Mouse (Mus musculus) lung, adult 18-20 months (tissue): ENCODE data around the gene Dbn1.
A peak's percentile ranks its signal among the peaks of the same experiment; 100 is the strongest.

ENCODE experiments used
- DNase-seq, 2 experiments: peaks; one replicate each; pipeline ENCODE4 v3.0.0; 2022; ENCODE audit warnings: mixed read lengths in 2 of 2

Dbn1 gene

DNA sequence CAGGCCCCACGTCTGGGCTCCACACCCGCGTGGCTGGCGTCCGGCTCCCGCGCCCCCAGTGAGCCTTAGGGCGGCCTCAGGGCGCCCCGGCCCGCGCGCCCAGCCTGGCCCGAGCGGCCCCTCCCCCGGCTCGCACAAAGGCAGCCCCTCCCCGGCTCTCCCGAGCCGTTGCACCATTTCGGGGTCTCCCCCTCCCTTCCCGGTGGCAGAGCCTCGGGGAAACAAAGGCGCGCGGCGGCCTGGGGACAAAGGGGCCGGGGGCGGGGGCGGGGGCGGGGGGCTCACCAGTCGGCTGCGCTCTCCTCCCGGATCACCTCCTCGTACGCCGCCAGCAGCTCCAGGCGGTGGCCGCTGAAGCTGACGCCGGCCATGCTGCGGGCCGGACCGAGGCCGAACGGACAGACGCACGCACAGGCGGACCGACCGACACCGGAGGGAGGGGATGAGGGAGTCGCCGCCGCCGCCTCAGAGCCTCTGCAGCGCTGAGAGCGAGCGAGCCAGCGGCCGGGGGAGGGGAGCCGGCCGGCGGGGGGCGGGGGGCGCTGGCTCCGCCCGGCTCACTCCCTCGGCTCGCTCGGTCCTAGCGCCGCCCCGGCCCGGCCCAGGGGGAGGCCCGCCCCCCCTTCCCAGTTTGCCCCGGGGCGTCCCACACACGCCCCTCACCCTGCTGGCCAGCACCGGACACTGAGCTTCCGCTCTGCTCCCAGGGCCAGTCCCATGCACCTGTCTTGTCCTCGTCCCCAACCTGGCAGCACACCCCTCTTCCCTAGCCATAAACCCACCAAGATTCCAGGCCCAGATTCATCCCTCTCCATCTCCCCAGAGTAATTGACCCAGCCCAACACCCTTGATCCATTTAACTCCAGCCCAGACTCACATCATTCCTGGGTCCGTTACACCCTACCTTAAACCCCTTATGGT is at the start of gene Dbn1:
TSS of gene Dbn1 (minus strand) at position 534 of the 921 bp plus-strand sequence.
- no peak for DNase-seq

DNA sequence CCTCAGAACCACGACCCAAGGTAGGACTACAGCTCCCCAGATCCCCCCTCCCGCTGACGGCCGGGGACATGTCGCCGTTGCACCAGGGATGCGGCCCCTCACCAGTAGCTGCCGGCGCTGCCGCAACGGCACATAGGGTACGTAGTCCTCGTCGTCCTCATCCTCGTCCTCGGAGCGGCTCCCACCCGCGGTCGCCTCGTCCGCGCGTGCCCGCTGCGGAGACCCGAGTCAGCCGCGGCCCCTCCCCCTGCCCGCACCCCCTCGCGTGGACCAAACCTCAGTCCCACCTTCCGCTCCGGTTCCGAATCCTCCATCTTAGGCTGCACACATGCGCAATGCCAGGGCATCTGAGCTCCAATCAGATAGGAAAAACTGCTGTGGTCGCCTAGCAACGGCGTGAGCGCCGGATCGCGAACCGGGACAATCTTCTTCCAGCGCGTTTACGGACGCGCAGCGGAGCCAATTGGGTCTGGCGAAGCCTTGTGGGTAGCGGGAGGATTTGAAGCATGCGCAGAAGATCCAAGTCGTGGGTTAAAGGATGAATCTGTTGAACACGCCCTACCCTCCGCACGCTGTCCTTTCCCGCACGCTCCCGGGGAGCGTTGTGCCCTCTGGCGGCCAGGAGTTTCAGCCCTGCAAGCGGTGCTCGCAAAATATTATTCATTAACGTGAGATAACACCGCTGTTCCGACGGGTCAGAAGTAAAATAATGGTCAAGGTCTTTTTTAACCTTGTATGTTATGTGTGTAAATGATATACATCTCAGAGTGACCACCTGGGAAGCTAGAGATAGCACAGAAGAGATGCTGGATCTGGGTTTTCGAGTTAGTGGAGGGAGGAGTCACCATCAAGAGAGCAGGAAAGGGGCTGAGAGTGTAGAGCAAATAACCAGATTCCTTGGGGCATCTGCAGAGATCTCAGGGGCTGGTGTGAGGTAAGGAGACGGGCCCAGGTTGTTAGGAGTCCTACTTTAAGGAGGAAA is 48.6 kb upstream of the Dbn1 start, which contains the start of gene Ddx41:
TSS of gene Ddx41 (minus strand) at position 465 of the 982 bp plus-strand sequence.
- DNase-seq = peak; percentile 100

DNA sequence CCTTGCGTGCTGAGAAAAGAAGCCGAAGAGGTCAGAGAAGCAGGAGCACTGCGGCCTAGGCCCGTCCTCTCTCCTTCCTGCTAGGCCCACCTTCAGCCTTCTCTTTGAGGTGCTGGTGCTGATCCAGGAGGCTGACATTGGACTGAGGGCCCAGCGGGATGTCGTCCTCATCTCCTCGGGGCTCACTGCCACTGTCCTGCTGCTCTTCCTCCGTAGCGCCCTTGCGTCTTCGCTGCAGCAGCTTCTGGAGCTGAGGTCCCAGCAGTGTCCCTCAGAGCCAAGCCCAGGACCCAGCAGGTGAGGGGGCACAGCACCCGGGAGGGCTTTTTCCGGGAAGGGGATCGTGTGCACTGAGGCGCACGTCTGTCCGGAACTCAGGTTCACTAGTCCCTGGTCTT is 47.9 kb upstream of the Dbn1 start:
- DNase-seq = no peak

DNA sequence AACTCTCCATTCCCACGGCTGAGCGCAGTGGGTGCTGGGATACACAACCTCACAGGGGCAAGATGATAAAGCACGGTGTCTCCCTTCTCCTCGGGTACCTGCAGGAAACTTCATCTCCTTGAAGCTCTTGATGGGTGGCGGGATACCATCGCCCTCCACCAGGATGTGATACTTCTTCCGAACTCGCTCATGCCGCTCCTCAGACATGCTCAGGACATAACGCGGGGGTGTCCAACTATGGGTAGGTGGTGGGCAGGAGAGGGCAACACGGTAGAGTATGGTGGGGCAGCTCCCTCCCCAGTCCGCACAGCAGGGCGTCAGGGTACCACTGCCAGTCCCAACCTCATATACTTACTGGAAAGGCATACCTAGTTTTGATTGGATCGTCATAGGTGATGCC is 47.3 kb upstream of the Dbn1 start:
- no peak for DNase-seq

DNA sequence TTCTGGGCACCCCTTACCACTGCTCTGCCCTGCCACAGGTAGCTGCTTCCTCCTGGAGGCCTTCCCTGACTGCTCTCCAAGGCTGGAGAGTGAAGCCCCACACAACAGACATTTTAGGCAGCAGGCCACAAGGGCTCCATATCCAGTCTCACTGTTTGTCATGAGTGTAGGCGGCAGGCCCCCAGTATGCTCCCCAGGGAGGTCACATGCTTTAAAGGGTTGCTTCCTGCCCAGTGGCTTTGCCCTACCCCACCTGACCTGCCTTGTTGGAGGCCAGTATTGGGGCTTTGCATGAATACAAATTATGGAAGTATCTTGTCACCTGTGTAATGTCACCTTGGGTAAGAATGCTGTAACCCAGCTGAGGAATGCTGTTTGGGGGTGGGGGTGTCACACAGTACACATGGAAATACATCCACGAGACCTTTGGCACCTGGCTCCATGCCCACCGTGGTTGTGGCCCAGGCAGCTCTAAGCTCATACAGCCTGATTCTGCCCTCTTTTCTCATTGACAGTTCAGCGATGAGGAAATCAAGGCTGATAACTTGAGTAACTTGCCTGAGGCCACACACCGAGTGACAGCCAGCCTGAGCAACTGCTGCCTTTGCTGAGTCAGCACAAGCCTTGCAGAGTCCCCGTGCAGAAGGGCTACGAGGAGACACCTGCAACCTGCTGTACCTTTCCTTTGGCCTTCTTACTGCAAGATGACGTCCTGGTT is 41.4 kb upstream of the Dbn1 start, which contains the start of gene Dok3:
TSS of gene Dok3 (minus strand) at position 99 of the 718 bp plus-strand sequence.
- DNase-seq = peak in 1 of 2 experiments; percentile 40

DNA sequence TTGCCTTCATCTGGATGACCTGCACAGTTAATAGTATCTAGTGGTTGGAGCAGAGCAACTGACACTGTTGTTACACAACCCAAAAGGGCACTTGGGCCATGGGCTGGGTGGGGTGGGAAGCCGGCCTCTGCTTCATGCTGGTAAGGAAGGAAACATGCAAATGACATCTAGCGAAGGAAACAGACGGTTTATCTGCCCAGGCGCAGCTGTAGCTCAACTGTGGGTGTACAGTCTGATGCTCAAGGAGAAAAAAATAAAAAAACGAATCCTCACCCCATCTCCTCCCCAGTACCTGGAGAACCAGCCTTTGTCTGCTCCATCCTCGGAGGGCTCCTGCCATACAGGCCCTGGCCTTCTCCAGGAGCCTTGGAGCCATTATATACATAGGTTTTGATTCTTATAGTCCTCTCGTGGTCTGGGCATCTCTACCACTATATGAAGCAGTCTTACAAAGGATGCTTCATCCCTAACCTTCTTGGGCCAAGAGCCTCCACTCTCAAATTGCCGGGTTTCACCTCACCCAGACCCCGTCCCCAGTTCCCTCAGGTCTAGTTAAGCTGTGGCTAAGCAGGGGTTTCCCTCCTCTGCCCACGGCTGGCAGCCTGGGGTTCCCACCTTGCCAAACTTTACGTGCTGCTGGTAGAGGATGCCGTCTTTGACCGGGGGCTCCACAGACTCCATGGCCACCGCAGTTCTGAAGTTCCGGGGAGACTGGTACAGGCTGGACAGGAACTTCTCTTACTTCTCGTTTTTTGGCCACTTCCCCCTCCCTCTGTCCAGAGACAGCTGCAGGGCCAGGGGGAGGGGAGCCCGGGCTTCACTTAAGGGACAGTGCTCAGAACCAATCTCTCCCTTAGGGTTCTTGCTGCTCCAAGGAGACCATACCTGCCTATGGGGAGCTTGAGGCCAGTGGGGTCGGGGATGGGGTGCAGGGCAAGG is 40.2 kb upstream of the Dbn1 start:
- DNase-seq = peak in 1 of 2 experiments; percentile 42

DNA sequence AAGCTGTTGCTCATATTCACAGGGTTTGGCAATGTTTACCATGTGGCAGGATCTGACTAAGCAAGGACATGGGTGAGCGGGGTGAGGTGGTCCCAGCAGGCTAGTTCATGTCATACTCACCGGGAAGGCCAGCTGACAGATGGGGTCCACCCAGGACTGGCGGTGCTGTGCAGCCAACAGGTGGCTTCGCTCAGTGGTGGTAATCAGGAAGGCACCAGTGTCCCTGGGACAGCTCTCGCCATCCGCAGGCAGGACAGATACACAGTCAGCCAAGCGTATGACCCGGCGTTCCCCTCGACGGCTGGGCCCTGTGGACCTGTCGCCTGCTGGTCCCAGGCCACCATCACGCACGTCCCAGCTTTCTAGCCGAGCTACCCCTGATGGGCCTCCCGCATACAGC is 39.3 kb upstream of the Dbn1 start:
- DNase-seq = no peak

DNA sequence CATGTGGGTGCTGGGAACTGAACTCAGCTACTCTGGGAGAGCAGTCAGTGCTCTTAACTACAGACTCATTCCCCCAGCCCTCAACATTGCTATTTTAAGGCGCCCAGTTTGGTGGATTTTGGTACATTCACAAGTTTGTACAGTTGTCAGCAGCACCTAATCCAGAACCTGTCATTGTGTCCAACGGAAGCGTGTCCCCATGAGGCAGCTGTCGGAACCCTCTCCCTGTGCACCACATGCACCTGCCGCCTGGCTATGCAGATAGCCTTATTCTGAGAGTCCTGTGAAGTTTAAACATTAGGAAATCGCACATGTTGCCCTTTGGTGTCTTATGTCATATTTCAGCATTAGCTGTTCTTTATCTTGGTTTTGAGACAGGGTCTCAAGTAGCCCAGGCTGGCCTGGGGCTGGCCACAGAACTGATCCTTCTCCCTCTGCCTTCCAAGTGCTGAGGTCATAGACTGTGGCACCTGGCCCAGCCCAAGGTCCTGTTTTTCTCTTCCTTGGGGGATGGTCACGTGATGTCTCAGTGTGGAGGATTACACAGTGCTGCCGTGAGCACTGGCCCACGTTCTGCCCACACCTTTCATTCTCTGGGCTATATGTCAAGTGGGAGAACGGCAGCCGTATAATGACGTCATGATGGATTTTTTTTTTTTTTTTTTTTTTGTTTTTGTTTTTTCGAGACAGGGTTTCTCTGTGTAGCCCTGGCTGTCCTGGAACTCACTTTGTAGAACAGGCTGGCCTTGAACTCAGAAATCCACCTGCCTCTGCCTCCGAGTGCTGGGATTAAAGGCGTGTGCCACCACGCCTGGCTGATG is 38.0 kb upstream of the Dbn1 start:
- no peak for DNase-seq

DNA sequence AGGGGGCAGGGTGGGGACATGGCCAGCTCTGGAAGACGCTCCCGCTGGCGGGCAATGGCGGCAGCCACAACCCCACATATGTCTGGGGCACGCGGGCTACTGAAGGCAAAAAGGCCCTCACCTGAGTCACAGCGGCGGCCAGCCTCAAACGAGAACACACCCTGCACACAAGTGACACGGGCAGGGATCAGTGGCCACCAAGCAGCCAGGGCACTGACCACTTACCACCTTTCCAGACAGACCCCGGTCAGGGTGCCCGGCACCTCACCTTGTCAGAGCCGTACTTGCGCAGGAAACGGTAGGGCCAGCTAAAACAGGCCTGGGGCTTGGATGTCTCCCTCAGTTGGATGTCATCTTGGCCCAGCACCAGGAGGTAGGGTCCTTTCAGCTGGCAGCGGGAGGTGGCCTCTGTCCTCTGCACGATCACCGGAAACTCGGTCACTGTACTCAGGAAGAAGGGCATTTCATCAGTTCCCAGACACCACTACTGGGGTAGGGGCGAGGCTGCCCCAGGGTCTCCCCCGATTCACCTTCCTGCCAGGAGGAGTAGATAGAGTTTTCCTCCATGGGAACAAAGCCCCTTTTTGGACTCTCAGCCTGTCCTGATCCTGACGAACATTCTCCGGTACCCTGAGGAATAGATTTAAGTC is 36.2 kb upstream of the Dbn1 start:
- no peak for DNase-seq

DNA sequence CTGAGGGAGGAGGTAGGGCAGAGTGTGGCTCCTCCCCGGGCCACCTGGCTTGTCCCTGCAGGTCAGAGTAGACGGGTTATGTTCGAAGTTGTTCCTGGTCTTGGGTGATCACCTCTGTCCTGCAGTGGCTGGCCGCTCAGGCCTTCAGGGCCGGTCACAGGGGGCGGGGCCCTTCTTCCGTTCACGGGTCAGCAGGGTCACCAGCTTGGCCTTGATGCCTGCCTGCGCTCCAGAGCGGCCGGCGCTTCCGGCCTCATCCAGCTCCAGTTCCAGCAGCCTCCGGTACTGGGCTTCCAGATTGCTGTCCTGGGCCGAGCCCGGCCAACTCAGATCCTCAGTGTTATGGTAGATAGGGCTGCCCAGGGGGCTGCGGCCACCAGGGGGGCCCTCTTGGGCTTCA is 35.4 kb upstream of the Dbn1 start:
- DNase-seq = no peak

DNA sequence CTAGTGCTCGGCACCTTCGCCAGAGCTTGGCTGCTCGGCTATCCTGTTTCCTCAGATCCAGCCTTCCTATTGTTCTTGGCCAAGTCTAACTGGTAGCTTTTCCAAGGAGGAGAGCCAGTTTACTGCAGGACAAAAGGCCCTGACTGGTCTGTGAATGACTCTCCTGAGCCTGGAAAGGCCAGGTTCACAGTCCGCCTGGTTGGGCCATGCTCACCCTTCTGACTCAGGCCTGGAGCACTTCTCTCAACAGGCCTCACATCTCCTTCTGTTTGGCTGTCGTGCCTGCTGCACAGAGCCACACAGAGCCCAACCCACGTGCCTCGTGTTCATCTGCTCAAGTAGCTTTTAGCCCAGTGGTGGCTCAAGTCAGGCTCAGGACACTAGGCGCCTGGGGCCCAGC is 34.8 kb upstream of the Dbn1 start:
- no peak for DNase-seq

DNA sequence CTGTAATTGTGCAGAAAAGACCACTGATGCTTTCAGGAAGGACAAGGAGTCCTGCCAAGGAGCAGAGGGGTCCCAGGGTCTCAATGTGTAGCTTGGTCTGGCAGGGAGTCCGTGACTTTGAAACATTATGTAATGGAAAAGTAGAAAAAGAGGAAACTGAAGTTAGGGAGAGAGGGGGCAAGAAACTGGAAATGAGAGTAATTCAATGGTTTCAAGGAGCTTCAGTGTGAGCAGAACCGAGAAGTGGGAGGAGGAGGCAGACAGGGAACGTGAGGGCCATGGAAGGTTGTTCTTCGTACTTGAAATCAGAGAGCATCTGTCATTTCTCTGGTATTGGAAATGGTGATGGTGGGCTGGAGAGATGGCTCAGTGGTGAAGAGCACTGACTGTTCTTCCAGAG is 31.7 kb upstream of the Dbn1 start:
- DNase-seq = no peak

DNA sequence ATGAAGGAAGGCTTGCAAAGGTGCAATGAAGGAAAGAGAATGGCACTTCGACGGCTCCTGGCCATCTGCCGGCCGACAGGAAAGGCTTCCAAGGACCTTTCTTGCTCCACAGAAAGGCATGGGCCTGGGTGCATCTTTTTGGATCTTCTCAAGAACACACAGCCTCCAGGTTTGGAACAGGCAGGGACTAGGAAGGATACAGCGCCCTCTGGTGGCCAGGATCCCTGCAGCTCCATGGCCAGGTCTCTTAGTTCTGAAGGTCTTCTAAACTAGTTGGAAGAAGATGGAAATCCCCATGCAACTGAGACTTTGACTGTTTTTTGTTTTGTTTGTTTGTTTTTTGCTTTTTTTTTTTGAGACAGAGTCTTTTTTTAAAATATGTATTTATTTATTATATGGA is 29.0 kb upstream of the Dbn1 start:
- DNase-seq = peak; percentile 80

DNA sequence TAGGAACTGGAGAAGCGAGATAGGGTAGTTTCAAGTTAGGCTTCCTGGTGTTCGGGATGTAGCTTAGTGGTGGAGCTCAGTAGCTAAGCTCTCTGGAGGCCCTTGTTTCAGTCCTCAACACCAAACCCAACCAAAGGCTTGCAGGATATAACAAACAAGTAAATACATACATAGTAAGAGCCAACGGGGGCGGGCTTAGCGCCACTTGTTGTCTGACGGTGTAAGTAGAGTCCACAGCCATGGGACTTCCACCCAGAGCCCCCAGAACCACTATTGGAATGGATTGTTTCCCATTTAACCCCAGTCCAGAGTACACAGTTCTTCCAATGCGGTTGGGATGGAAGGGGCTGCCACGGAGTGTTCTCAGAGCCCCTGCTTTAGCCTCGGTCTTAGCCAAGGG is 25.9 kb upstream of the Dbn1 start:
- no peak for DNase-seq

DNA sequence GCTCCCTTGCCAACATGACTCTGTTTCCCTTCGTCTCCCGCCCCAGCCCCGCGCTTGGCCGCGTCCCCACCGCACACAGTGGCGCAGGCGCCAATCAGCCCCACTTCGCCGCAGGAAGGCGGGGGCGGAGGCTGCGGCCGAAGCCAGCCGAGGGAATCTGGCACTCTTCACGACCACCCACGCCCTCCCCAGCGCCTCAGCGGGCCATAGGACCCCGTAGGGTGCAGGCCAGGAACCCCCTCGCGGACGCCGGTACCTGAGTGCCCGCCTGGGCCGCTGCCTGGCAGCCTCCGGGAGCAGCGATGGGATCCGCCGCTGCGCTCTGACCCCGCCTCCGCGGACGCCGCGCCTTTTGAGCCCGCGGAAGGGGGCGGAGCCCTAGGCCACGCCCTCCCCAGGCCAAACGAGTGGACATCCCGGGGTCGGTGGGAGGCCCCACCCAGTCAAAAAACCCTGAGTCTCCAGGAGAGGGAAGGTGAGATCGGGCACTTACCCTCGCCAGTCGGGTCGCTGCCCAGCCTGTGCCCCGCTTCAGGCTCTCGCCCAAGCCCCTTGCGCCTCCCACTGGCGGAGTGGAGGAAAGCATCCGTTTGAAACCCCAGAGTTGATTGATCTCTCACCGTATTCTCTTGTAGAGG is 25.3 kb upstream of the Dbn1 start, which contains the start of gene Pdlim7:
TSS of gene Pdlim7 (minus strand) at position 566 of the 638 bp plus-strand sequence.
- peak; percentile 87 to 90 for DNase-seq

DNA sequence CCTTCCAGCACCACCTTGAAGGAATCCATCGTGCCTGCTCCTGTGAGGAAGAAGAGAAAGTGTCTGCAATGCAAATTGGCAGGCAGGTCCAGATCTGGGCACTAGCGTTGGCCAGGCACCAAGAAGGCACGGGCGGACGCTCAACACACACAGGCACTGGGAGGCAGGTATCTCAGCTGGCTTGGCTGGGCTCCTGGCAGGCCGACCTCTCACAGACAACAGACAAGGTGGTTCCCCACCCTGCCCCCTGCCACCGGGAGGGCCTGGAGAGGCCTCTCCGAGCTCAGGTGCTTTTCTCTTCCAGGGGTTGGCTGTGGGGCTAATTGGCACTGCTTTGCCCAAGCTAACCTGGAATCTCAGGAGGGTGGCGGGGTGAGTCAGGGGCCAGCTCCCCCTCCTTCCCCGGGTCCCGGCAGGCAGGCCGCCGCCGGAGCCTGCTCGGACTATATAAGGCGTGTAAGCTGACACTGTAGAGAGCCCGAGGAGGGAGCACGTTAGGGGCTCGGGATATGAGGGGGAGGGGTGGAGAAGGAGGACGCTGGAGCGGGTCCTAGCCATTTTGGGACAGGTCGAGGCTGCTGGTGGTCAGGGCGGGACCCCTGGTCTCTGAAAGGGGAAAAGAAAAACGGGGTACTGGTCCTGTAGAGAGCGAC is 24.6 kb upstream of the Dbn1 start:
- peak; percentile 55 to 64 for DNase-seq

DNA sequence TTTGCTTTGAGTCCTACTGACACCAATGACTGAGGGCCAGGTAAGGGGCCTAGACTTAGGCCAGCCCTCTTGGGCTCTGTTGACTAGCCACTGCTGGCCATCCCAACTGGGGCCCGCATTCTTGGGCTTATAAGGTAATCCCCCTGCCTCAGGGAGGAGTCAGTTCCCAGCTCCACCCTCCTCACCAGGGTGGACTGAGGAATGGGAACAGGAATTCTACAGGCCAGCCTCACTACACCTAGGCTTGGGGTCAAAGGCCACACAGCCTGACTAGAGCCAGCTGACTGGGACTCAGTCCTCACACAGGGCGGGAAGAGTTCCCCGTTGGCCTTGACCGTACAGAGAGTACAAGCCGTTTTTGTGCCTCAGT is 23.6 kb upstream of the Dbn1 start:
- DNase-seq = peak in 1 of 2 experiments; percentile 26

DNA sequence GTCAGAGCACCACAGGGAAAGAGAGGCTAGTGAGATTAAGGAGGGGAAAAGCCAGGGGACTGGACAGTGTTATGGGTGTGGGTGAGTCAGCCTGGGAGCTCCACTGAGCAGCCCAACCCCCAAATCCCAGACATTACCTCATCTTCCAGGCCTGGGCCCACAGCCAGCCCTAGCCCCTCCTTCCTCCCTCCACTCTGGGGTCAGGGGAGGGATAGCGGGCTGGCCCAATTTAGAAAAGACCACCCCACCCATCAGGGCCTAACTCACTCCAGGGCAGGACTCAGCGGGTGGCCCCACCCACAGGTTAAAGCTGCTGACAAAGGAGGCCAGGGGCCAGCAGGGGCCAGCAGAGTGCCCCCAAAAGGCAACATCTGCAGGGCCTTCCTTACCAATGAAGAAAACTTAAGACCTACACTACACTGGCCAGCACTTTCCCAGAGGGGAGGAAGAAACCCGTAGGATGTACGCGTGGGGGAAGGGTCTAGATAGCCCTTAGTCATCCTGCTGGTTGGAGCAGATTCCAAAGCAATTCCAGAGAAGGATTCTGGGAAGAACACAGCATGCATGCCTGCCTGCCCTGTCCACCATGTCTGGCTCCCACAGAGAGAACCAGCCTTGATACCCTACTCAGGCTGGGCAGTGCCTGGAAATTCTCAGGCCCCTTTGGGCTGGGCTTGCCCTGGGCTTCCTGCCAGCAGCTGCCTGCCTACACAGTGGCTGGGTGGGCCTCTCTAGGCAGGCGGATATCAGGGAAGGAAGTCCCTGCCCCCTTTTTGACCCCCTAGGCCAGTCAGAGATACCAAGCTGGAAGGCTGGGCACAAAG is 23.0 kb upstream of the Dbn1 start:
- DNase-seq = peak; percentile 86 to 90
